Mouse (Mus musculus) inflammation-experienced regulatory T-cells, adult 6 months (primary cell): ENCODE data around the gene Wfdc10. TPM values are rescaled to one million over a fixed set of nuclear protein-coding genes. Genes with fewer than 3 reads are reported as not detected.

Source experiments
- ATAC-seq: one replicate; pipeline ENCODE4 v1.8.0; 2017
- polyA plus RNA-seq, 3 experiments: library from polyadenylated mRNA; unstranded; fragments of 100-300 nt; shearing (Covaris generic); gene quantifications; one replicate each; pipeline ENCODE4 v1.2.1; 2017

Gene Wfdc10
- polyA plus RNA-seq, 3 experiments from 2014 or later, result not detected

GRCm38 (mm10) chr2:164701761-164702160, 45.9 kb downstream of the Wfdc10 start:
- ATAC-seq, result no peak

DNA sequence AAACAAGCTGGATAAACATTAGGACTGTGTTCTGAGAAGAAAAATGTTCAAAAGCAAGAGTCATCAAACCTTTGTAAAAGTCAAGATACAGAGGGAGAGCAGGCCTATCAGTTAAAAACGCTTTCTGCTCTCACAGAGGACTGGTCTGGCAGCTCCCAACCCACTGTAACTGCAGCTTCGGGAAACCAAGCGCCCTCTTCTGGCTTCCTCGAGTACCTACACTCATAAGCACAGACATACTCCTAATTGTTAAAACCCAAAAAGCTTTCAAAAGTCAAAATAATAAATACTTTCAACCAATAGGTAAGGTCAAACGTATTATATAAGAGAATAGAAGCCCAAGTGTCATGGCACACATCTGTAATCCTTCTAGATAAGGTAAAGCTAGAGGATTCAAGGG, 48.4 kb downstream of the Wfdc10 start:
- ATAC-seq, result no peak

DNA sequence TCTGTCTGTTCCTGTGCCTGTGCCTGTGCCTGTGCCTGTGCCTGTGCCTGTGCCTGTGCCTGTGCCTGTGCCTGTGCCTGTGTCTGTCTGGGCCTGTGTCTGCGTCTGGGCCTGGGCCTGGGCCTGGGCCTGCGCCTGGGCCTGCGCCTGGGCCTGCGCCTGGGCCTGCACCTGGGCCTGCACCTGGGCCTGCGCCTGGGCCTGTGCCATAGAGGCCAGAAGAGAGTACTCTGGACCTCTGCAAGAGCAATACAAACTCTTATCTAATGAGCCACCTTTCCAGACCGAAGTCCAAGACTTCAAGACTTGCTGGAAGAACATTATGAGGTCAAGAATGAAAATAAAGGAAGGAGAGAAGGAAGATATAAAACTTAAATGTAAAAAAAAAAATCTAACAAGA, 49.5 kb downstream of the Wfdc10 start:
- no peak for ATAC-seq

- no peak for ATAC-seq
These were observed 50.1 kb downstream of the Wfdc10 start for GRCm38 (mm10) chr2:164705991-164706390.

Other genes with a start within 250 kb of the Wfdc10 start
- 10 to 100 TPM; 12.0 to 42.7 (median 41.8) TPM for gene Sdc4, start 212.2 kb upstream of the Wfdc10 start, polyA plus RNA-seq
- gene Sys1, start 199.1 kb upstream of the Wfdc10 start, polyA plus RNA-seq, result 10 to 100 TPM; 10.4 to 35.1 (median 25.4) TPM
- 1 to 10 TPM in 1 of 3 experiments, not detected in 2; 4.5 TPM for gene Gm20458, start 195.1 kb upstream of the Wfdc10 start, polyA plus RNA-seq
- not detected for gene Trp53tg5, start 182.3 kb upstream of the Wfdc10 start, polyA plus RNA-seq
- gene Dbndd2, start 169.9 kb upstream of the Wfdc10 start, polyA plus RNA-seq, result 1 to 10 TPM; 1.5 to 7.5 (median 7.1) TPM
- gene Pigt, start 158.5 kb upstream of the Wfdc10 start, polyA plus RNA-seq, result 10 to 100 TPM; 13.6 to 36.2 (median 30.9) TPM
- gene Wfdc2, start 93.6 kb upstream of the Wfdc10 start, polyA plus RNA-seq, result not detected
- gene Spint3, start 82.6 kb upstream of the Wfdc10 start, polyA plus RNA-seq, result not detected
- gene Wfdc6a, start 70.6 kb upstream of the Wfdc10 start, polyA plus RNA-seq, result not detected
- gene Eppin, start 62.5 kb upstream of the Wfdc10 start, polyA plus RNA-seq, result not detected
- not detected for gene Wfdc6b, start 42.5 kb upstream of the Wfdc10 start, polyA plus RNA-seq
- gene Wfdc8, start 42.4 kb upstream of the Wfdc10 start, polyA plus RNA-seq, result not detected
- not detected for gene Wfdc16, start 17.2 kb upstream of the Wfdc10 start, polyA plus RNA-seq
- gene Wfdc9, start 537 bp downstream of the Wfdc10 start, polyA plus RNA-seq, result not detected
- gene Wfdc11, start 18.0 kb downstream of the Wfdc10 start, polyA plus RNA-seq, result not detected
- not detected for gene Wfdc13, start 29.1 kb downstream of the Wfdc10 start, polyA plus RNA-seq
- not detected for gene Spint4, start 42.5 kb downstream of the Wfdc10 start, polyA plus RNA-seq
- not detected for gene Spint5, start 59.3 kb downstream of the Wfdc10 start, polyA plus RNA-seq
- not detected for gene Wfdc3, start 89.9 kb downstream of the Wfdc10 start, polyA plus RNA-seq
- 1 to 10 TPM; 3.8 to 7.8 (median 5.0) TPM for gene Dnttip1, start 89.9 kb downstream of the Wfdc10 start, polyA plus RNA-seq
- 100 to 1,000 TPM in 1 of 3 experiments, 10 to 100 TPM in 1, 1 to 10 TPM in 1; 7.9 to 171 (median 15.0) TPM for gene Ube2c, start 113.9 kb downstream of the Wfdc10 start, polyA plus RNA-seq
- gene Tnnc2, start 123.9 kb downstream of the Wfdc10 start, polyA plus RNA-seq, result not detected
- 1 to 10 TPM; 5.2 to 9.7 (median 6.4) TPM for gene Snx21, start 129.8 kb downstream of the Wfdc10 start, polyA plus RNA-seq
- 10 to 100 TPM; 34.5 to 45.6 (median 39.3) TPM for gene Acot8, start 148.8 kb downstream of the Wfdc10 start, polyA plus RNA-seq
- gene Zswim3, start 149.1 kb downstream of the Wfdc10 start, polyA plus RNA-seq, result 1 to 10 TPM; 3.7 to 6.1 (median 4.8) TPM
- gene Zswim1, start 166.6 kb downstream of the Wfdc10 start, polyA plus RNA-seq, result 10 to 100 TPM; 17.5 to 25.7 (median 22.5) TPM
- not detected for gene Spata25, start 172.5 kb downstream of the Wfdc10 start, polyA plus RNA-seq
- gene Ctsa, start 176.8 kb downstream of the Wfdc10 start, polyA plus RNA-seq, result 100 to 1,000 TPM; 206 to 247 (median 207) TPM
- gene Neurl2, start 177.4 kb downstream of the Wfdc10 start, polyA plus RNA-seq, result 1 to 10 TPM; 1.0 to 2.7 (median 1.1) TPM
- gene Pltp, start 201.7 kb downstream of the Wfdc10 start, polyA plus RNA-seq, result 1 to 10 TPM in 2 of 3 experiments, under 1 TPM in 1; 0.50 to 3.0 (median 1.3) TPM
- 100 to 1,000 TPM; 110 to 126 (median 112) TPM for gene Pcif1, start 223.3 kb downstream of the Wfdc10 start, polyA plus RNA-seq